Mouse (Mus musculus): Measurements from ENCODE around the gene Uba5.

DNA sequence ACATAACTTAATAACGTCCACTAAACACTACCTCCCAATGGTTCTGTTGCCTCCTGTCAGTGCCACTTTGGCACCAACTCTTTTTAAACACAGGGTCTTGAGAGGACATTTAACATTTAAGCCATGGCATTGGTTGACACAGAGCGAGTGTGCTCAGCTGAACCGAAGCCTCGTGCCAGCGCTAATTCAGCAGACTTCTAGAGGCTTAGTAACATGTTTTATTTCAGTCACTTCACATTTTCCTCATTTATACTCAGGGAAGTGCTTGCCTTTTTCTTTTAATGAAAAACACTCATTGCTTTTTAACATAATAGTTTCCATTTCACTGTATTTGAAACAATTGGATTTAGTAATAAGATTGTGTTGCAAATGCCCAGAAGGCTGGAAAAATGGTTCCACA, 46.2 kb upstream of the Uba5 start:
- TF ChIP-seq CTCF (conservative IDR thresholded peaks at IDR 0.05; ENCODE audit: low read length) (no peak), POU5F1 (IDR thresholded peaks at IDR 0.05; ENCODE audit: borderline replicate concordance, low read length) (no peak), NANOG (IDR thresholded peaks at IDR 0.05; ENCODE audit: borderline replicate concordance, low read length) (no peak)

Measured in E14TG2a.4 (cell line).